Mouse (Mus musculus) stomach, postnatal 0 days (tissue): ENCODE results near the gene Hmcn1. TPM values are rescaled to one million over a fixed set of nuclear protein-coding genes. Genes with fewer than 3 reads are reported as not detected.

Source experiments
- ATAC-seq: fragments of 200-750 bp; cut with Nextera tagmentation; 2 replicates; pipeline ENCODE4 v1.8.0; 2017; ENCODE audit not compliant: low FRiP score, low TSS enrichment
- DNase-seq: peaks from one replicate; pipeline ENCODE4 v3.0.0-alpha.2; 2016; ENCODE audit warnings: low spot score
- H3K27ac ChIP-seq: fragments of 300-500 bp; sonication (generic); replicated peaks from 2 replicates; pipeline ENCODE4 v1.5.1; 2014; ENCODE audit warnings: mild to moderate bottlenecking, control low read depth
- H3K27me3 ChIP-seq: fragments of 300-500 bp; sonication (generic); 2 replicates; pipeline ENCODE4 v1.6.1; 2014; ENCODE audit warnings: low read length; ENCODE audit not compliant: control insufficient read depth, insufficient read depth
- H3K36me3 ChIP-seq: fragments of 300-500 bp; sonication (generic); 2 replicates; pipeline ENCODE4 v1.6.1; 2014; ENCODE audit warnings: low read length, mixed read lengths; ENCODE audit not compliant: control insufficient read depth, insufficient read depth
- H3K4me1 ChIP-seq: fragments of 300-500 bp; sonication (generic); replicated peaks from 2 replicates; pipeline ENCODE4 v1.6.1; 2014; ENCODE audit warnings: antibody characterized with exemption; ENCODE audit not compliant: control insufficient read depth, insufficient read depth
- H3K4me2 ChIP-seq: fragments of 300-500 bp; sonication (generic); replicated peaks from 2 replicates; pipeline ENCODE4 v1.6.1; 2014; ENCODE audit warnings: low read depth, mild to moderate bottlenecking, control low read depth, moderate library complexity
- H3K4me3 ChIP-seq: fragments of 300-500 bp; sonication (generic); 2 replicates; pipeline ENCODE4 v1.5.1; 2014; ENCODE audit warnings: low read depth, low read length, control low read depth
- H3K9ac ChIP-seq: fragments of 300-500 bp; sonication (generic); 2 replicates; pipeline ENCODE4 v1.6.1; 2014; ENCODE audit warnings: mild to moderate bottlenecking, low read length, control low read depth, mixed read lengths
- H3K9me3 ChIP-seq: fragments of 300-500 bp; sonication (generic); 2 replicates; pipeline ENCODE4 v1.6.1; 2016; ENCODE audit warnings: low read length; ENCODE audit not compliant: control insufficient read depth
- CTCF ChIP-seq: IDR thresholded peaks from 2 replicates; pipeline ENCODE4 v1.5.1; 2016; ENCODE audit warnings: antibody characterized with exemption, low read depth, mild to moderate bottlenecking, moderate library complexity
- EP300 ChIP-seq: optimal IDR thresholded peaks from 2 replicates; pipeline ENCODE3; 2016; ENCODE audit warnings: antibody characterized with exemption
- WGBS: fragments of 180-500 bp; shearing (Covaris S2); extraction: QIAGEN DNeasy Blood & Tissue Kit; methylation state at CpG from one replicate; pipeline ENCODE4 v1.1.7; 2014; 5-methylcytosine and 5-hydroxymethylcytosine counted together
- polyA plus RNA-seq: library from polyadenylated mRNA; unstranded; fragments of >200 nt; fragmentation: Nextera tagmentation; extraction: Ambion mirVana; gene quantifications from 2 replicates; pipeline ENCODE4 v1.2.1, GENCODE M21; 2015

Hmcn1 gene
- polyA plus RNA-seq, 1 experiment from 2014 or later: 8.0 TPM

GRCm38 (mm10) chr1:150824334-150825005 is 168.8 kb downstream of the Hmcn1 start:
- H3K4me2 ChIP-seq: no peak overlapping the region
- H3K36me3 ChIP-seq: no peaks in the 10 kb centered on the region
- H3K9me3 ChIP-seq: no peaks in the 10 kb centered on the region
- H3K9ac ChIP-seq: no peak overlapping the region
- no peaks in the 10 kb centered on the region for H3K27me3 ChIP-seq
- H3K4me1 ChIP-seq: no peaks in the 10 kb centered on the region
- TF ChIP-seq CTCF (peak; percentile 68), EP300 (no peak)
- 54% methylated on average over 5 of the region's 5 CpGs for WGBS
- no peak overlapping the region for H3K4me3 ChIP-seq
- ATAC-seq (no peak), DNase-seq (no peak)
- no peak overlapping the region for H3K27ac ChIP-seq

GRCm38 (mm10) chr1:150816035-150816807 is 177.0 kb downstream of the Hmcn1 start:
- Histone ChIP-seq H3K4me3 (no peak overlapping the region), H3K9me3 (no peaks in the 10 kb centered on the region), H3K36me3 (no peaks in the 10 kb centered on the region), H3K27me3 (no peaks in the 10 kb centered on the region), H3K4me2 (no peak overlapping the region), H3K27ac (no peak overlapping the region), H3K9ac (no peak overlapping the region), H3K4me1 (no peaks in the 10 kb centered on the region)
- no peak for ATAC-seq
- DNase-seq: no peak
- WGBS: 90% methylated on average over 11 of the region's 11 CpGs
- no peak for TF ChIP-seq CTCF
- no peak for TF ChIP-seq EP300

- no peak for DNase-seq
- Histone ChIP-seq H3K36me3 (no peaks in the 10 kb centered on the region), H3K4me2 (no peak overlapping the region), H3K4me3 (no peak overlapping the region), H3K27ac (no peak overlapping the region), H3K9ac (no peak overlapping the region), H3K4me1 (no peaks in the 10 kb centered on the region), H3K27me3 (no peaks in the 10 kb centered on the region), H3K9me3 (no peaks in the 10 kb centered on the region)
- TF ChIP-seq EP300 (no peak), CTCF (no peak)
- no peak for ATAC-seq
- WGBS: 33% methylated on average over 4 of the region's 4 CpGs
Measured at GRCm38 (mm10) chr1:150814917-150815316, 178.3 kb downstream of the Hmcn1 start.

- H3K9ac ChIP-seq: no peak overlapping the region
- H3K27me3 ChIP-seq: no peaks in the 10 kb centered on the region
- H3K36me3 ChIP-seq: no peaks in the 10 kb centered on the region
- H3K4me1 ChIP-seq: no peaks in the 10 kb centered on the region
- TF ChIP-seq CTCF (no peak), EP300 (no peak)
- no peak overlapping the region for H3K4me2 ChIP-seq
- no peaks in the 10 kb centered on the region for H3K9me3 ChIP-seq
- H3K27ac ChIP-seq: no peak overlapping the region
- ATAC-seq (no peak), DNase-seq (no peak)
- H3K4me3 ChIP-seq: no peak overlapping the region
Measured at GRCm38 (mm10) chr1:150813381-150813780, 179.9 kb downstream of the Hmcn1 start.

GRCm38 (mm10) chr1:150806864-150807263 is 186.4 kb downstream of the Hmcn1 start:
- no peaks in the 10 kb centered on the region for H3K4me1 ChIP-seq
- ATAC-seq (no peak), DNase-seq (no peak)
- no peaks in the 10 kb centered on the region for H3K27me3 ChIP-seq
- H3K4me2 ChIP-seq: no peak overlapping the region
- H3K9ac ChIP-seq: no peak overlapping the region
- no peak overlapping the region for H3K27ac ChIP-seq
- no peaks in the 10 kb centered on the region for H3K9me3 ChIP-seq
- H3K36me3 ChIP-seq: no peaks in the 10 kb centered on the region
- TF ChIP-seq CTCF (no peak), EP300 (no peak)
- no peak overlapping the region for H3K4me3 ChIP-seq
- WGBS: 69% methylated on average over 3 of the region's 3 CpGs

- no peak for ATAC-seq
- Histone ChIP-seq H3K4me1 (no peaks in the 10 kb centered on the region), H3K4me3 (no peak overlapping the region), H3K4me2 (no peak overlapping the region), H3K9ac (no peak overlapping the region), H3K9me3 (no peaks in the 10 kb centered on the region), H3K27ac (no peak overlapping the region), H3K27me3 (no peaks in the 10 kb centered on the region), H3K36me3 (no peaks in the 10 kb centered on the region)
- TF ChIP-seq EP300: no peak
- TF ChIP-seq CTCF: no peak
- no peak for DNase-seq
- 90% methylated on average over 2 of the region's 2 CpGs for whole genome bisulfite sequencing
Measured at GRCm38 (mm10) chr1:150805466-150805865, 187.8 kb downstream of the Hmcn1 start.
